Mouse (Mus musculus) kidney, adult 9 months (tissue): ENCODE measurements around the gene Pds5b.
A peak's percentile ranks its signal among the peaks of the same experiment; 100 is the strongest.
"Not testable (repeated sequence)": the region's sequence is repeated elsewhere in the genome, so short reads cannot be mapped to it uniquely, and the experiment has no call there.

Experiments
- DNase-seq: peaks from one replicate; pipeline ENCODE4 v3.0.0; 2022

Pds5b gene

DNA sequence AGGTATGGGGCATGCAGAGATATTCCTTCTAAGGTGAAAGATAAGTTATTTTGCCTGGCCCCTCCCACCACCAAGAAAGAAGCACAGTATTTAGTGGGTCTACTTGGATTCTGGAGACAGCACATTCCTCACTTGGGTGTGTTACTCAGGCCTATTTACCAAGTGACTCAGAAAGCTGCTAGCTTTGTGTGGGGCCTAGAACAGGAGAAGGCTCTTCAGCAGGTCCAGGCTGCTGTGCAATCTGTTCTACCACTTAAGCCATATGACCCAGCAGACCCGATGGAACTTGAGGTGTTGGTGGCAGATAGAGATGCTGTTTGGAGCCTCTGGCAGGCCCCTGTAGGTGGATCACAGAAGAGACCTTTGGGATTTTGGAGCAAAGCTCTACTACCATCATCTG lies 33.1 kb downstream of the Pds5b start:
- not testable (repeated sequence) for DNase-seq

DNA sequence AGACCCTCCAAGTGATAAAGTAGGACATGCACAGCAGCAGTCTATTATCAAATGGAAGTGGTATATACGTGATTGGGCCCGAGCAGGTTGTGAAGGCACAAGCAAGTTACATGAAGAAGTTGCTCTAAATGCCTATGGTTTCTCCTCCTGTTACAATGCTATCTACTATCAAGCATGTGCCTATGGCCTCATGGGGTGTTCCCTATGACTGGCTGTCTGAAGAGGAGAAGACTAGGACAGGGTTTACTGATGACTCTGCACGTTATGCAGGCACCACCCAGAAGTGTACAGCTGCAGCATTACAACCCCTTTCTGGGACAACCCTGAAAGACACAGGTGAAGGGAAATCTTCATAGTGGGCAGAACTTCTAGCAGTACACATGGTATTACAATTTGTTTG lies 33.6 kb downstream of the Pds5b start:
- not testable (repeated sequence) for DNase-seq

DNA sequence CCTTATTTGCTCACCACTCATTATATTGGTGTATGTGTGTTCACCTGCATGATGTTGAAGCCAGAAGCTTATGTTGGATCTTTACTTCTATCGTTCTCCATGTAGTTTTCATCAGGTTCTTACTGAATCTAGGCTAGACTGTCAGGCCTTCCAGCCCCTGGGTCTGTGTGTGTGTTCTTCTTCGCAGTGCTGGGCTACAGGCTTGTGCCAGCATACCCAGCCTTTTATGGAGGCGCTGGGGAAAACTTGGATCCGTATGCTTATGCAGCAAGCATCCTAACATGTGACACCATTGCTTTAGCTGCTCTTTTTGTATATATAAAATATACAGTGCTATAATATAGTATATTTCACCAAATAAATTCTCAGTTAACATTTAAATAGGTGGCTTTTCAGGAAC lies 38.0 kb downstream of the Pds5b start:
- no peak for DNase-seq

DNA sequence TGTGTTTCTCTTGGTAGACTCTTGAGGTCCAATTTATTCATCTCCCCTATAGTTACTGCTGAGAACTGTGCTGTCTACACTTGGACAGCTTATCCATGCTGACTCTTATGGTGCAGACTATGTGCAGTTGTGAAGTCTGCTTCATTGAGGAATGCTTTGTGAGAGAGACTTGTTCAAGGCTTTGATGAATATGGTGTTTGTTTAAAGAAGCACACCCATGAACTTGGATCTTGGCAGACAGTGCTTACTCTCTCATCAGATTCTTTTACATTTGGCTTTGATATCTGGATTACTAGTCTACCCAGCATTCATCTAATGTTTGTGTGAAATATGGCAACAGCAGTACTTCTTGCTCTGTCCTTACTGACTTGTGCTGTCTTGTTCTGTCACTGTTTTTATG lies 39.9 kb downstream of the Pds5b start:
- no peak for DNase-seq

DNA sequence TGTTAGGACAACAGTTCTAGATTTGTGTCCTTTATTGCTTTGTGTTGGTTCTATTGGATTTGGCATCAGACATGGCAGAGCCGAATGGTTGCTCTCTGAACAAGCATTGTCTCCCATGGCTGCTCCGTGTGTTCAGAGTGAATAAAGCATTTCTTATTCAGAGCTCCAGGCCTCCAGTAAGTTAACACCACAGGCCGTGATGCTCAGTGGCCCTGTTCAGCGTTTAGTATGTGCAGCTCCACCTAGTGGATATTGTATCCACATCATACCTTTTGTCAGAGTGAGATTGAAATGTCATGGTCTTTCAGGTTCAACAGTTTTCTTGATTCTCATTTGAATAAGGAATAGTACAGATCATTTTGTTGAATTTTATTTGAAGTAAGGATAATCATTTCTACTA lies 44.2 kb downstream of the Pds5b start:
- DNase-seq: peak; percentile 51

DNA sequence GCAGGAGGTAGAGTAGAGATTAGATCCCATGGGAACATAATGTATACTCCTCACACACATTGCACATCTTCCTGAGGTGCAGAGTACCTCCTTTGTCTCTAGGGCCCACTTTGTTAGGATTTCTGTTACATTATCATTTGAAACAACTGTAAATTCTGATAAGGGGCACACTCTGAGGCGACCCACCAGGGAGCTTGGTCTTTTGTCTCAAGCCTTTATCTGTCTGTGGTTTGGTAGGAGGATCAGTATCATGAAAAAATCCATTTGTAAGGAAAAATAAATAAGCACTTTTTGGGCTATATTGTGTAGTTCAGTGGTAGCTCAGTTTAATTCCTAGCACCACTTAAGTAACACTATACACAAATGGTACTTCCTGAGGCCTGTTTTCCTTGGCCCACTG lies 51.1 kb downstream of the Pds5b start:
- no peak for DNase-seq

DNA sequence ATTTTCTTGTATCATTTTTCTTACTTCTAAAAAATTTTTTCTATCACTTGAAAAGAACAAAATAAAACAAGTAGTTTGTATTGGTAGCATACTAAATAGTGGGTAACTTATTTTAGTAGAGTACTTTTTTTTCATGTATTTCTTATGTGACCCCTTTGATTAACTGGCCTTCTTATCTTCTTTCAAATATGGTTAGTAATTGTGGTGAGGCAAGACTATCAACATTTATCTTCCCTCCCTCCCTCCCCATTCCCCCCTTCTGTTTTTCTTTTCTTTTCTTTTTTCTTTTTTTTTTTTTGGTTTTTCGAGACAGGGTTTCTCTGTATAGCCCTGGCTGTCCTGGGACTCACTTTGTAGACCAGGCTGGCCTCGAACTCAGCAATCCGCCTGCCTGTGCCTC lies 63.5 kb downstream of the Pds5b start:
- DNase-seq: not testable (repeated sequence)

DNA sequence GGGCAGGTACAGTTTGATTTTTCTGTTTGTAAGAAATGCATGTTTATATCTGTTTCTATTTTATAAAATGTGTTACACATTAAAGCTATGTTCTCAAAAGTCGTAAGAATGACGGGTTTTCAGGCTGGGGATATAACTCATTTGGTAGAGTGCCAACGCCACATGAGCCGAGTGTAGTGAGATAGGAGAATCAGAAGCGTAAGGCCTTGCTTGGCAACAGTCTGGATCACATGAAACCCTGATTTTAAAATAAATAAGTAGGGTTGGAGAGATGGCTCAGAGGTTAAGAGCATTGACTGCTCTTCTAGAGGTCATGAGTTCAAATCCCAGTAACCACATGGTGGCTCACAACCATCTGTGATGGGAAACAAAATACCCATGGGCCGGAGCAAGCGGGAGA lies 65.8 kb downstream of the Pds5b start:
- DNase-seq: no peak

DNA sequence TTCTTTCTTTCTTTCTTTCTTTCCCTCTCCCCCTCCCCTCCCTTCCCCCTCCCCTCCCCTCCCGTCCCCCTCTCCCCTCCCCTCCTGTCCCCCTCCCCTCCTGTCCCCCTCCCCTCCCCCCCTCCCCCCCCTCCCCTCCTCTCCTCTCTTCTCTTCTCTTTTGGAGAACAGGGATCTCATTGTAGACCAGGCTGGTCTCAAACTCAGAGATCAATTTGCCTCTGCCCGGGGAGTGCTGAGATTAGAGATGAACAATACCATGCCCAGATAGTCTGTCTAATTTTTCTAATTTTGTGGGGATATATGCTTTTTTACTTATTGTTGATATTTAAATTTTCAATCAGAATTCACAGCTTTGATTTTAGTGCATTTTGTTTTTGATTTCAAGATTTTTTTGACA lies 67.1 kb downstream of the Pds5b start:
- DNase-seq: no peak

DNA sequence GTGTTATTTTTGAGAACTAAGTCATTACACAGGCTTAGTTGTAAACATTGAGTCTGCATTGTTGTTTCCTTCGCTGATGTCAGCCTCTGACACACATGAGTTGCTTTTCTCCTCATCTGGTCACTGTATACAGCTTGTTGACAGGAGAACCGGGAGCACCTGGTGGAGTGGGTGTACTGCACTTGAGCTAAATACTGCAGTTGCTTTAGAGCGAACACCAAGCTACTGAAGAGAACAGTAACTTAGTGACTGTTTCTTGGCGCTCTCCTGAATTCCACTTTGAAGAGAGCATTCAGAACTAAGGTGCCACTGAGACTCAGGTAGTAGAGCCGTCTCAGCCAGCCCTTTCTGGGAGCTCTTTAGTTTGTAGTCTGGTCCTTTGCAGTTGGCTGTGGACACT lies 83.1 kb downstream of the Pds5b start:
- DNase-seq: no peak

DNA sequence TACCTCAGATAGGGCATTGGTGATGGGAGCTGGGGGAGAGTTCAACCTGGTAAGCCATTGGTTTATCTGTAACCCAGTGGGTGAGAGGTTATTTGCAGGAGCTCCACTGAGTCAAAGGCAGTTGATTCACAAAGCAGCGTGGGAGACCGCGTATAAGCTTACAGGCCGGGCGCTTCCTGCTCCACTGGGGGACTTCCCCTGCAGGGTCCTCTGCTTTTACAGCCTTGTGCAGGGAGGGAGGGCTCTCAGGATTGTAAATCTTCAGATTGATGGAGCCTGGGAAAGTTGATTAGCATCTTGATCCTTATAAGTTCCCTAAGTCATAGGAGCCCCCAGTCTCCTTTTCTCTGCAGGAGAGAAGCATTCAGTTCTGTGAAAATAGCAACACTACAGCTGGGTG lies 98.9 kb downstream of the Pds5b start:
- DNase-seq: no peak

DNA sequence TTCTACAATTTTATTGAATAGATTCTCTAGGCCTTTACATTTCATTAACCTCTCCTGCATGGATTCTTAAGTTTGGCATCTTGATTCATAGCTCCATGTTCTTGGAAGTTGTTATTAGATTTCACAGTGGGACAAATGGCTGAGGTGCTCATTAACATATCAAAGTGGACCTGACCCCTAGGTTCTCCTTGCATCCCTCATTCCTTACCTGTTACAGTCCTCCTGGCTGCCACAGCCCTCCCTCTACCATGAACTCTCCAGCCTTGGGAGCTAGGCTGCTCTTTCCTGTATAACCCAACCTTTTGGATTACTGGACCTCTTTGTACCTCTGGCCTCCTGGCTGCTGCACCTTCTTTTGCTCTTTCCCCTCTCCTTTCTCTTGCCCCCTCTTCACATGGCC lies 99.5 kb downstream of the Pds5b start:
- no peak for DNase-seq

DNA sequence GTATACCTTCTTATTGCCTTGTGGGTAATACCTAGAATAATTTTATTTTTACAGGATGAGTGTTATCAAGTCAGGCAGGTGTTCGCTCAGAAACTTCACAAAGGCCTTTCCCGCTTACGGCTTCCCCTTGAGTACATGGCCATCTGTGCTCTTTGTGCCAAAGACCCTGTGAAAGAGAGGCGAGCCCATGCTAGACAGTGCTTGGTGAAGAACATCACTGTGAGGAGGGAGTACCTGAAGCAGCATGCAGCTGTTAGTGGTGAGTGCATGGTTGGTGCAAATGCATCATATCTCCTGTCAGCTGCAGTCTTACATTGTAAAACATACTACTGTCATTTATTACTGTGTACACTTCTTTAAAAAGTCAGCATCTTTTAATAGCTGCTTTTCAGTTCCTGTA lies 114.7 kb downstream of the Pds5b start:
- DNase-seq: no peak

DNA sequence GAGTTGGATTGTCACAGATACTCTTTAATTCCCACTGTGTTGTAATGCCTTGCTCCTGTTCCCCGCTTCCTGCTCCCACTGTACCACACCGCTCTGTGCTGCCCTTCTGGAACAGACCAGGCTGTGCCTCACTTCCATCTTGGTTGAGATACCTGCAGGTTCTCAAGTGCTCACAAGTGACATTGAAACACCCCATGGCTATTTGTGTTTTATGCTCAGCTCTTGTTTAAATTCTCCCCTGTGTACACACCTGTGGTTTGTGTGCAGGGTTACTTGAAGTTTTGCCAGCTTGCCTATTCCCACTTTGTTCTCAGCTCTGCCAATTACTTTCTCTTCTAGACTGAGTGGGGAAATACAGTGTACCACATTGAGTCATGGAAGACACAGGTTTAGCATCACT lies 115.5 kb downstream of the Pds5b start:
- no peak for DNase-seq

DNA sequence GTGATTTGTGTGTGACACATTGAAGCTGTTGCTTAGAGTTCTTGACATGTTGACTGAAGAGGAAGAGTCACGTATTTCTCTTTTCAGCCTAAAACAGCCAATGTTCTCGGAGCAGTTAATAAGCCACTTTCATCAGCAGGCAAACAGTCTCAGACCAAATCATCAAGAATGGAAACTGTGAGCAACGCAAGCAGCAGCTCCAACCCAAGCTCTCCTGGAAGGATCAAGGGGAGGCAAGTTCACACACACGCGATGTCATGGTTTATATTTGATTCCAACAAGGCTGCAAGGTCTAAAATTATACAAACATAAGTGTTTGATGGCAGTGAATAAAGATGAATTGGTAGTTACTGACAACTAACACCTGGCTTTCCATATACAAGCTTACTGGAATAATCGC lies 120.6 kb downstream of the Pds5b start:
- DNase-seq: no peak

DNA sequence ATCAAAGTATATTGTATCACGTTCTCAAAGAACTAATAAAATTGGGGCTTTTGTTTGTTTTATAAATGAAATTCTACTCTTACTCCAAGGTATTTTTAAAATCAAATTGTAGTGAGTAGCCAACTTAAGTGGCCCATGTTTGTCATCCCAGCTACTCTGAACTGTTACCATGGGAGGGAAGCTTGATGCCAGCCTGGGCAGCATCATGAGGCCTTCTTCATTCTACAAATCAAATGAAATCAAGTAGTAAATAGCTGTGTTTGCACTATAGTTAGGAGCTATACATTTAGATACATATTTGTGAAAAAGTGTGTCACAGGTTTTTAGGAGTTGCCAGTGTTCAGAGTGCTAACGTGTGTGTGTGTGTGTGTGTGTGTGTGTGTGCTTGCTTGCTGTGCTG lies 126.5 kb downstream of the Pds5b start:
- no peak for DNase-seq

DNA sequence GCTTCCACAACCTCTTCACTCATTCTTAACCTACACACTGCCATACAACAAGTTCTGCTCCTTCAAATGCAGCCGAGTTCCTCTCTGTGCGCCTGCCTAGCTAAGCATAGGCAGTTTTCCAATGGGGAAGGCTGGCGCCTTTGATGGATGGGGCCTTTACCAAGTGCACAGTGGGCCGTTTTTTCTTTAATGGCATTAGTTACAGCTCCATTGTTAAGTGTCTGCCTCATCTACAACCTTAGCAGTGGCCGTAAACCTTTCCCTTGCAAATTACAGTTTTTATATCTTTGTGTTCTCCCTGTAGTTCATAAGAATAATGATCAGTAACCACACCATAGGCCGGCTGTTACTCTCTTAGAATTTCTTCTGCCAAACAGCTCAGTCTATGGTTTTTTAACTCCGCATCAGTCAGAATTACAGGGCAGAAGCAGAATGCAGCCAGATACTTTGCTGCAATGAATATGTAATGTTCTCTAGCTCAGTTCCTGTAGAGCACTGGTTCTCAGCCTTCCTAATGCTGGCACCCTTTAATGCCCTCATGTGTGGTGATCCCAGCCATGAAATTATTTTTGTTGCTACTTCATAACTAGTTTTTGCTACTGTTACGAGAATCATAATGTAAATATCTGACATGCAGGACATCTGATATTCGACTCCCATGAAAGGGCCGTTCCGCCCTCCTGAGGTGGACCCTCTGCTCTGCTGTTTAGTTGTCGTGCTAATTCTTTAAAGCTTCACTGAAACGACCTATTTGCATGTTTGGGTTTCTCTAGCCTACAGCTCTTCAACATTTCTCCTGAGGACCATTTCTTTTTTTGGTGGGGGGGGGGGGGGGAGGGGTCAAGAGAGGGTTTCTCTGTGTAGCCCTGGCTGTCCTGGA lies 140.8 kb downstream of the Pds5b start:
- DNase-seq: no peak

DNA sequence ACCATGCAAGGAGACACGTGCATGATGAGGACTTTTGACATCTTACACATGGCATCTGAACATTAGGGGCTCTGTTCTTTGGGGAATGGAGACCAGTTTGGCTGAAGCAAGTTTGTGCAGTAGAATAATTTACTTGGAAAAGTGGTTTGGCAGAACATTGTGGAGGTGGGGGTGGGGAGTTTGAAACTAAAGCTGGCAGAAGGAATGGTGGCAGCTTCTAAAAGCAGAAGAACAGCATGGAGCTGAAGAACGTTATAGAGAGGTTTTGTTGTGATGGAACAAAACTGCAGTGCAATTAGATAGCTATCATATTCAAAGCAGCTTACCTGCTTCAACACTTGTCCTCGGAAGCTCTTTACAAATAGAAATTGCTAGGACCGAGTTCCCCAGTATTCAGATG lies 141.9 kb downstream of the Pds5b start:
- DNase-seq: no peak

DNA sequence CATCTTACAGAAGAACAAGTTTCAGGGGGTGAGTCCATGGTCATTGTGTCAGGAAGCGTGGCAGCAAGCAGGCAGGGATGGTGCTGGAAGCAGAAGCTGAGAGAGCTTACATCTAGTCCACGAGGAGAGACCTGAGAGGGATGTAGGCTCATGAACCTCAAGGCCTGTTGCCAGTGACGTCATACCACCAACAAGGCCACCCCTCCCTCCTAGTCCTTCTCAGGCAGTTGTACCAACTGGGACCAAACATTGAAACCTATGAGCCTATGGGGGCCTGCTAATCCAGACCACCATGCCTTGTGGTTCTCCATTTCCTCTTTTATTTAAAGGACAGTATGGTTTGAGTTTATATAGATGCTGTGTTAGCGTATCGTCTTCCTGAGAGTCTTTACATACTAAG lies 143.2 kb downstream of the Pds5b start:
- DNase-seq: no peak

DNA sequence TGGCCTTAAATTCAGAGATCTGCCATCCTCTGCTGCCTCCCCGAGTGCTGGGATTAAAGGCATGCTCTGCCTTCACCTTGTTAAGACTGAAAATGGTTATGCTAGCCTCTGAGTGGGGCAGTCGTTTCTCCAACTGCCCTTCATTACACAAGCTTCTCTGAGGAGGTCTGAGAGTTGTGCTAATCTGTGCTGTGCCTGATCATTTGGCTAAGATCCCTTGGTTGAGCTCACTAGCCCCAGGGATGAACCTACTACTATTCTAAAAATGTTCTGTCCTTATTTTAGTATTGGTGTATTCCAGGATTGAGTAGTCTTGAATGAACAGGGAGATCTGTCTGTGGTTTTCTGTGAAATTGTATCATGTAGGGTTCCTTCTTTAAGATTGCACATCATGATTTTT lies 144.5 kb downstream of the Pds5b start:
- DNase-seq: no peak

DNA sequence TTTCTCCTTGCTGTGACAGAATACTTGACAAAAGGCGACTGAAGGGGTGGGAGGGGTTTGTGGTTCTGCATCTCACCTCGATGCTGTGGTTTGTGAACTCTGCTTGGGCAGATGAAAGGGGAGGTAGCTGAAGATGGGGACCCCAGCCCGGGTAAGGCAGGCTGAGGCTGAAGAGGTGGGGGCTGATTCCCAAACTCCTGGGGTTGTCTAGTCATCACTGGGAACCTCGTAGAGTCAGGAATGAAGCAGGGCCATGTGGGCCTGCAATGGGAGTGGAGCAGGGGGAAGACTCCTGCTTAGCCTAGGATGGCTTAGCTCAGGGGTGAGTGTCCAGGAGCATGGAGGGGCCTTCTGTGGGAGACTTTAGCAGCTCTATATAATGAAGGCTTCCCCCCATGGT lies 145.3 kb downstream of the Pds5b start:
- no peak for DNase-seq

DNA sequence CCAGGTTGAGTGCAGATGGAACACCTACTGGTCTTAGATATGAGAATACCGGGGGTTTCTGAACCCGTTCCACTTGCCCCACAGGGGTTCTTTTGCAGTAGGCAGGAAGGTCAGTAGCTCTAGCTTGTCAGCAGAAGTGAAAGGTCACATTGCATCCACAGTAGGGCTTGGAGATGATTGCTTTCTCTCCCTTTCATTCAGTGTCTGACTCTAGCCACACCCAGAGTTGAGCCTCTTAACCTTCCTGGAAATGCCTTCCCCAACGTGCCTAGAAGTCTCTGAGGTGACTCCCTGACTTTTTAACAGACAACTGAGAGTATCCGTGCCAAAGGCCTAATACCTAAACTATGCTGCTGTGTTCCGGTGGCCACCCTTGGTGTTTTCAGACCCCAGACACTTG lies 146.0 kb downstream of the Pds5b start:
- no peak for DNase-seq

DNA sequence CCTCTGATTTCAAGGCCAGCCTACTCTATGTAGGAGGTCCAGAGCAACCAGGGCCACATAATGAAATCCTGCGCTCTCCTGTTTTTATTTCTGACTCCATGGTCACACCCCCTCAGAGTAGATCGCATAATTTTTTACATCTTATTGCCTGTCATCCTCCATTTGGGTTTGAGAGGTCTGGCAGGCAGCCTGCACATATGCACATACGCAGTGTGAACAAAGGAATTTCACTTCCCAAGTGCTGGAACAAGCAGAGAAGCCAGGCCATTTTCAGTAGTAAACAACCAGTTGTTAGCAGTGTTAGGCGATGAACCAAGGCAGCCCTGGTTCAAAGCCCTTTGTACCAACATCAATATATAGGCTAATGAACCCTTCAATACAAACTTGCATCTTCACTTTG lies 147.6 kb downstream of the Pds5b start:
- DNase-seq: no peak

DNA sequence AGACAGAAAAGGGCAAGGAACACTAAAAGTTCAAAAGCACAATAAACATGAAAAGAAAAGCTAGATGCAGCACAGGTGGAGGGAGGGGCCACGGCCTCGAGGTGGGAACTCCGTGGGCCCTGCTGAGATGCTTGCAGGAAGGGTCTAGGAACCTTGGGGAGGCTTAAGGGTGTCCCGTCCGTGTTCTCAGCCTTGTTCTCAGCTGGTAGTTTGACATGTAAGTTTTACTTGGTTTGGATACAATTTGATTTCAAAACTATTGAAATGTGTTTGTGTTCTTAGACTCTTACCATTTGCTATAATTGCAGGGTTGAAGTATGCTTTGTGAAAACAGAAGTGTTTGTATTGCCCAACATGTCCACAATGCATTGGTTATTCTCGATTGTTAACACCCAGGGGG lies 149.2 kb downstream of the Pds5b start:
- DNase-seq: no peak

DNA sequence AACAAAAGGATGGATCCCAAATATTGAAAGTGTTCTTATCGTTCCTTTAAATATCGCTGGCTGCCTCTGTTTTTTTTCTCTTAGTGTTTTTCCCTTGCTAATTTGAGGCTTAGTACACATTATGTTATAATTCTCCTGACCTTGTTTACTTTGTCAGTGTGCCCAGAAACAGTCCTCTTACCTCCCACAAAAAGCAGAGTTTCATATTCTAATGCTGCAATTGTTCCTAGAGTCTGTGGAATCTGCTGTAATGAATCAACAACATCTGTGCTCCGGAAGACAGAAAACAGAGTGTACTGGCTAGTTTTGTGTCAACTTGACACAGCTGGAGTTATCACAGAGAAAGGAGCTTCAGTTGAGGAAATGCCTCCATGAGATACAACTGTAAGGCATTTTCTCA lies 149.8 kb downstream of the Pds5b start:
- DNase-seq: no peak
